Mouse (Mus musculus) CH12F3 (cell line): ENCODE measurements around the gene Sdr42e1.

Experiments used
- in situ Hi-C: fragments of 300-500 bp; cut with MboI; formaldehyde crosslinking; loops from 2 replicates; pipeline ENCODE4 v1.14.3; 2020; ENCODE audit warnings: low sequenced_read_pairs

Gene Sdr42e1

DNA sequence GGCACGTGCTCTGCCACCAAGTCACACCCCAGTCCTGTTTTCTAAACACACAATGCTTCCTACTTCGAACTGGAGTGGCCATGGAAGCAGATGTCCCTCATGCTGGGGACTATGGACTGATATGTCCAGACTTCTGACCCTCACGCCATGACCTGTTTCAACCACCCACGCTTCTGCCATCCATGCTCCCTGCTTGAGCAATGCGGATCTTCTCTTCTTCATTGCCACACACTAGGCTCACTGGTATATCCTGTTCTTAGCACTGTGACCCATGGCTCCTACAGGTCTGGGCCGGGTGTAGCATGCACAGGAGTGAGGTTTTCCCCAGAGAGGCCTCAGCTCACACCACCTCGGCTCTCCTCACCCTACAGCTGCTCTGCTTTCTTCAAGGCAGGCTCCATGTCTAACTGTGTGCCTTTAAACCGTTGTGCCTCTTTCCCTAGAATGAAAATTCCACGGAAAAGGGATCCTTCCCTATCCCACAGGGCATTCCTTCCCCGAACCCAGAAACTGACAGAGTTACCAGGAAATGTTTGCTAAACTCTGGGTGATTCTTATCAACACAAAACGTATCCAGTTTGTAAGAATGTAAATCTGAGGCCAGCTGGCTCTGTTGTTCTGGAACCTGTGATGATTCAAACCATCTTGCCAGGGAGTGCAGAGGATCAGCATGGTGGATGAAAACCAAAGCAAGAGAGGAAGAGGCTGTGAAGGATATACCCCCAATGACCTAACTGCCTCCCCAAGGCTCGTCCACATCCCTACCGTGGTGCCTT lies 6.0 kb downstream of the Sdr42e1 start:
- in situ Hi-C loops, result no loop called here

- in situ Hi-C loops, result no loop called here
Observed at GRCm38 (mm10) chr8:117660358-117661031, 13.0 kb downstream of the Sdr42e1 start.

GRCm38 (mm10) chr8:117658990-117659389 lies 14.5 kb downstream of the Sdr42e1 start:
- in situ Hi-C loops, result no loop called here

- in situ Hi-C loops, result no loop called here
Observed at GRCm38 (mm10) chr8:117652318-117652717, 21.2 kb downstream of the Sdr42e1 start.

- in situ Hi-C loops, result no loop called here
Observed at GRCm38 (mm10) chr8:117646440-117646839, 27.0 kb downstream of the Sdr42e1 start.

DNA sequence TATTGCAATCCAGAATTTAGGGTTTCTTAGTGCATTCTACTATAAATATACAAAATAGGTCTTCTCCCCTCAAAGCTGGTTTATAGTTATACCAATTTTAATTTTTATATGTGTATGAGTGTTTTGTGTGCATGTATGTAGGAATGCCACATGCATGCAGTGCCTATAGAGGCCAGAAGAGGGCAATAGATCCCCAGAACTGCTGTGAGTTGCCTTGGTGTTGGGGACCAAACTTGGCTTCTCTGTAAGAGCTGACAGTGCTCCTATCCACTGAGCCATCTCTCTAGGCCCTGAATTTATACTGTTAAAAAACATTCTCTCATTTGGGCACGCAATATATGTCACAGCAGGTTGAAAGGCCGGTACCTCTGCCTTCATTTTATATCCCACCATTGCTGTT lies 27.5 kb downstream of the Sdr42e1 start:
- in situ Hi-C loops, result no loop called here

GRCm38 (mm10) chr8:117645486-117645885 lies 28.0 kb downstream of the Sdr42e1 start:
- in situ Hi-C loops, result no loop called here

- in situ Hi-C loops, result no loop called here
Observed at GRCm38 (mm10) chr8:117639631-117640030, 33.9 kb downstream of the Sdr42e1 start.

GRCm38 (mm10) chr8:117637462-117637861 lies 36.0 kb downstream of the Sdr42e1 start:
- in situ Hi-C loops, result no loop called here

DNA sequence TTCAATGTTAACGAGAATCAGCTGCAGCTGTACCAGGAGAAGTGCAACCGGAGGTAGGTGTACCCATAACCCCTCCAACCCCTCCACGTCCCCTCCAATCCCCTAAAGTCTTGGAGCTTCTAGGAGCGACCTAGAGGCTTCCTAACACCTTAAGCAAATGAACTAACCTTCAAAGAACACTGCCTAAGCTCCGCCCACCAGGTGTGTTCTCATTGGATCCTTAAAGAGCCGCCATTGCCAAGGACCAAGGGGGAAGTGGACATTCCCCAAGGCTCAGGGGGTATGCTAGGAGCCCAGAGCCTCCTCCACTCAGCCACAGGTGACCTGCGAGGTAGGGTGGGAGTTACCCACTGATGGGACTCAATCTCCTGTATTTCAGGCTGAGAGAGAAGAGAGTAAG lies 39.1 kb downstream of the Sdr42e1 start:
- in situ Hi-C loops, result no loop called here

DNA sequence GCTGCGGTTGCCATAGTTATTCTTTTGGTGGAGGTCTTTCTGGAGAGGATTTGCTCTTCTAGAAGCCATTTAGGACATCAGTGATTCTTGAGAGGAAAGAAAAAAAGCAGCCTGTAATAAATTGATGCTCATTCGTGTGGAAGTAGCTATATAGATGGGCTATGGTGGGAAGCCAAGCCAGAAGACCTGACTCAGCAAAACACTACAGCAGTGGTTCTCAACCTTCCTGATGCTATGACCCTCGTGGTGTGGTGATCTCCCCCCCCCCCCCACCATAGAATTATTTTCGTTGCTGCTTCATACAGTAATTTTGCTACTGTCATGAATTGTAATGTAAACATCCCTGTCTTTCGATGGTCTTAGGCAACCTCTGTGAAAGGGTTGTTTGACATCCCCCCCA lies 41.0 kb downstream of the Sdr42e1 start:
- in situ Hi-C loops, result no loop called here

- in situ Hi-C loops, result no loop called here
Observed at GRCm38 (mm10) chr8:117627096-117627495, 46.4 kb downstream of the Sdr42e1 start.

- in situ Hi-C loops, result no loop called here
Observed at GRCm38 (mm10) chr8:117626040-117626838, 47.2 kb downstream of the Sdr42e1 start.

DNA sequence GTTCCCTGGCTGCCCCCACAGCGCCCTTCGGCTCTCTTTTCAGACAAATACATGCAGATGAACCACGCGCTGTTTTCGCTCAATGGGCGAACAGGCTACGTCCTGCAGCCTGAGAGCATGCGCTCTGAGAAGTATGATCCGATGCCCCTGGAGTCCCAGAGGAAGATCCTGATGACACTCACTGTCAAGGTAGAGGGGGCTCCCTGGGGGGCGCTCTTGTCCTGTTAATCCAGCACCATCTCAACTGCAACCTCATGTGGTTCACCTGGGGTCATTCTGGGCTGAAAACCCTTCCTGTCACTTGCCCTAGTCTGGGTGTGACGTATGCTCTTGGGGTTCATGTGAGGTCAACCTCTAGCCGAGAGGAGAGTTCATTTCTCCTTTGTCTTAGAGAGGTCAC lies 60.6 kb downstream of the Sdr42e1 start:
- in situ Hi-C loops, result no loop called here
